Mouse (Mus musculus): ENCODE measurements around the gene Rad51d. TPM values are rescaled to one million over a fixed set of nuclear protein-coding genes. Genes with fewer than 3 reads are reported as not detected.

The Rad51d gene
- 9.7 and 11.4 TPM in 2 replicates for polyA plus RNA-seq (2015; fragmentation: Nextera tagmentation; extraction: Ambion mirVana)

DNA sequence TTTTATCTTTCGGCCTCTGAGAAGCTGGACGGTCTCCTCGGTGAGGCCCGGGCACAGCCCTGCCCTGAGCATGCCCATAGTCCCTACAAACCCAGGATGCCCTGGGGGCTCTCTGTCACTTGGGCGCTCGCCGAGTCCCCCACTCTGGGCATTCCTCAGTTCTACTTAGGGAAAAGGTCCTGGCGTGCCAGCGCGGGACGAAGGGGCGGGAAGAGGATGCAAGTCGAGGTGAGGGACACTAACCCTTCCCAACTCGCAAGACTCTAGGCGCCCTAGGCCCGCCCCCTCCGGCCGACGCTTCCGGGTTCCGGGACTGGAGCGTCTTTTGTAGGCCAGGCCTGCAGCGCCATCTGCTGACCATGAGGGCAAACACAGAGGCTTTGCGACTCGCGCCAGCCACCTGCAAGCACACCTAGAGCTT is at the start of gene Rad51d:
Gene Rad51d (minus strand): TSS at position 273 of the 421 bp plus-strand sequence.

DNA sequence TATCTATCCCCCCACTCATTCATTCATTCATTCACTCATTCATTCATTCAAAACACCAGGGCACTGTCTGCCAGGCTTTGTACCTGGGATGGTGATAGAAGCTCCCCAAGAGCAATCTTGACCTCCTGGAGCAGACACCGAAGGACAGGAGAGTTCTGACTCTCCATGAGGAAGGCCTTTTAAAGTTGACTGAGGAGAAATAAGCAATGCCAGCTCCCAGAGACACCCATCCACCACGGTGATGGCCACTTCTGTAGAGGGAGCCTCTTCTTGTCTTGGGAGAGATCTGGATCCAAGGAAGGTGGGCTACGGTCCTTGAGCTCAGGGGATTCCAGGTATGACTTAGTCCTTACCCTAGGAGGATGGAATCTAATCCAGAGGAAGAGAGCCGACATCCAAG is 19.8 kb upstream of the Rad51d start, which contains the start of gene Unc45b:
Gene Unc45b (plus strand): TSS at position 301 of the 400 bp plus-strand sequence.

DNA sequence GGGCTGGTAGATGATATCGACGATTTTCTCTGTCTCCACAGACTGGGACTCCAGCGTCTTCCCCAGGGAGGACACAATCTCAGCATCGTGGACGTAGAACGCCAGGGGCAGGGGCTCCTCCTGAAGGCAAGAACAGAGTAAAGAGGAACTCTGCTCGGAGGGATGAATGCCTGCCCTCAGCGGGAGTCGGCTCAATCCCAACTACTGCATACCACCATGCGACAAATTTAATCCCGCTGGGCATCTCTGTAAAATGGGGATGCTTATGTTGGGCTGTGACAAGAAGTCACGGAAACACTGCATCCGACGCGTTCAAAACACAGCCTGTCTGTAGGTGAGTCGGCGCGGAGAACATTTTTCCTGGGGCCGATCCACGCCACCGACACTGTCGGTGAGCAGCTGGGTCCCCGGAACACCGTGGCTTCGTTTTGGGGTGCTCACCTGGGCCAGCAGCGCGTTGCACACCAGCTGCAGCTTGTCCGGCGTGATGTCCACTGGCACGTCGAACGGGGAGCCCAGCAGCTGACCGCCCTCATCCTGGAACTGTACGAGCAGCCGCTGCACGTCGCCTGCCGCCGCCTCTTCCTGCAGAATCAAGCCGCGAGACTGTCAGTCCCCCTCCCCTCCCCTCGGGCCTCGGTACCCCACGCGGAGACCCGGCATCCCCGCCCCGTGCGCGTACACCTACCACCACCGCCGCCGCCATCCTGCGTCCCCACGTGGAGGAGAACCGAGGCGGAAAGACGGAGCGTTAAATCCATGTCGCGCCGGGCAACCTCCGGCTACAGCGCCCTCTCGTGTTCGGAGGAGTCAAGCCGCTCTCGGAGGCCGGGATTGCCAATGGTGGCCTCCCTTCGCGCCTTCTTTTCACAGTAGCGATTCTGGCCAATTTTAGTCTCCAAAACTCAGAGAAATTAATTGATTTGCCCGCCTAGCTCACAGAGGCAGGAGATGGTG is 17.5 kb upstream of the Rad51d start, which contains the start of gene Nle1:
Gene Nle1 (minus strand): TSS at position 761 of the 957 bp plus-strand sequence.

DNA sequence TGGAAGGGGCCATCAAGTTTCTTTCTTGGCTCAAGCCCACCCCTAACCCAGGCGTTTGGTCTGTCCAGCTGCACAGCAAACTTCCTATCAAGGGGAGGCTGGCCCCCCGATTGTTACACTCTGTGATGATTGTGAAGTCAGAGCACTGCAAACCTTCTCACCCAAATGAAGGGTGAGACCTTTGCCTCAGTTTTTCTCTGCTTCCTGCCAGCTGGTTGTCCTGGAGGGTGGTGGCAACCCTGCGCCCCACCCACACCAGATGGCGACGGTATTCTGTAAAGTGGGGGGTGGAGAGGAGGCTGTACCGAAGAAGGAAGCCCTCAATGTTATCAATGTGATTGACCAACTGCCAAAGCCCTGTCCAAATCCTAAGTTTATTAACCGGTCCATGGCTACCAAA is 1.5 kb upstream of the Rad51d start, which contains the start of gene Fndc8:
Gene Fndc8 (plus strand): TSS at position 189 of the 400 bp plus-strand sequence.

DNA sequence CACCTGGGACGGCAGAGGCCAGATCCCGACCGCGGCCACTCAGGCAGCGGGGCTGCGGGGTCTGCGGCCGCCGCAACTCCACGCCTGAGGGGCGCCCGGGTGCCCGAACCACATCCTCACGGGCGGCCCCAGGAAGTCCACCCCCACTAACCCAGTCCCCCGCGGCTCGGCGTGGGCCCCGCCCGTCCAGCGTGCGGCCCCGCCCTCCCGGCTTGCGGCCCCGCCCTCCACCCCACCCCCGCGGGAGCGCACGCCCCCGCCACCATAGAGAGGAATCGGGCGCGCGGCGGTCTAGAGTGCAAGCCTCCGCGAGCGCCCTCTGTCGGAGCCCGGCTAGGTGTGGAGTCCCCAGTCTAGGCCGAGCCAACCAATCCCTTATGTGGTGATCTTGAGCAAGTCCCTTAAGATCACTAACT is 19.4 kb downstream of the Rad51d start, which contains the start of gene Rffl:
Gene Rffl (minus strand): TSS at position 180 of the 416 bp plus-strand sequence.

Other genes with a start within 250 kb of the Rad51d start
- gene Cct6b, start 126.3 kb downstream of the Rad51d start, polyA plus RNA-seq (2015; fragmentation: Nextera tagmentation; extraction: Ambion mirVana) = 0.22 and 0.46 TPM in 2 replicates
- 23.1 and 23.6 TPM in 2 replicates for gene Zfp830, start 126.3 kb downstream of the Rad51d start, polyA plus RNA-seq (2015; fragmentation: Nextera tagmentation; extraction: Ambion mirVana)
- gene Lig3, start 109.5 kb downstream of the Rad51d start, polyA plus RNA-seq (2015; fragmentation: Nextera tagmentation; extraction: Ambion mirVana) = 12.5 and 13.4 TPM in 2 replicates
- 6.7 and 7.2 TPM in 2 replicates for gene Rffl, start 19.4 kb downstream of the Rad51d start, polyA plus RNA-seq (2015; fragmentation: Nextera tagmentation; extraction: Ambion mirVana)
- 0.10 TPM in 1 of 2 replicates, not detected in the other for gene Fndc8, start 1.5 kb upstream of the Rad51d start, polyA plus RNA-seq (2015; fragmentation: Nextera tagmentation; extraction: Ambion mirVana)
- gene Nle1, start 17.8 kb upstream of the Rad51d start, polyA plus RNA-seq (2015; fragmentation: Nextera tagmentation; extraction: Ambion mirVana) = 16.7 and 18.3 TPM in 2 replicates
- gene Unc45b, start 19.9 kb upstream of the Rad51d start, polyA plus RNA-seq (2015; fragmentation: Nextera tagmentation; extraction: Ambion mirVana) = 7.5 and 8.1 TPM in 2 replicates
- 8.5 and 10.7 TPM in 2 replicates for gene Slfn5, start 60.7 kb upstream of the Rad51d start, polyA plus RNA-seq (2015; fragmentation: Nextera tagmentation; extraction: Ambion mirVana)
- gene Slfn9, start 101.2 kb upstream of the Rad51d start, polyA plus RNA-seq (2015; fragmentation: Nextera tagmentation; extraction: Ambion mirVana) = 7.9 and 11.1 TPM in 2 replicates
- 0.76 and 1.2 TPM in 2 replicates for gene Slfn8, start 130.2 kb upstream of the Rad51d start, polyA plus RNA-seq (2015; fragmentation: Nextera tagmentation; extraction: Ambion mirVana)
- 10.0 and 17.9 TPM in 2 replicates for gene Slfn2, start 174.5 kb upstream of the Rad51d start, polyA plus RNA-seq (2015; fragmentation: Nextera tagmentation; extraction: Ambion mirVana)
- gene Slfn1, start 226.2 kb upstream of the Rad51d start, polyA plus RNA-seq (2015; fragmentation: Nextera tagmentation; extraction: Ambion mirVana) = 0.43 and 2.6 TPM in 2 replicates